Comparison of ENCODE assay signal across 22 mouse cellular contexts in genomic region chr2:72751441-72751840, GRCm38 (mm10).
DNase-seq lines count a peak whose midpoint lies in the region; ATAC-seq and TF ChIP-seq lines count a peak whose summit lies in the region.
"Had no signal": no experiment of that assay in that cellular context is flagged by ENCODE, and none has a peak within 500 bp of the region (broad histone marks: within the 10 kb centered on the region; RNA-seq: fewer than 3 reads in every experiment).

No protein-coding gene starts in this region.

- H3K27me3 ChIP-seq in liver, embryonic 11.5 days (replicated peaks; ENCODE audit: control insufficient read depth, insufficient read depth, low read length) = no peaks in the 10 kb centered on the region
- no peaks in the 10 kb centered on the region for H3K27me3 ChIP-seq in liver, embryonic 12.5 days (replicated peaks)
- H3K27me3 ChIP-seq in heart, embryonic 12.5 days (replicated peaks) = no peaks in the 10 kb centered on the region
- no peaks in the 10 kb centered on the region for H3K27me3 ChIP-seq in liver, embryonic 15.5 days
- H3K27me3 ChIP-seq in midbrain, postnatal 0 days (ENCODE audit: insufficient read depth, low read length) = no peaks in the 10 kb centered on the region
- H3K27me3 ChIP-seq: embryonic facial prominence, embryonic 13.5 days; limb, embryonic 13.5 days; midbrain, embryonic 13.5 days had no signal

- 45% methylated on average over 1 of the region's 1 CpGs for WGBS in liver, embryonic 11.5 days
- WGBS in liver, embryonic 12.5 days (ENCODE audit: insufficient replicate concordance) = 19% methylated on average over 1 of the region's 1 CpGs
- 21% methylated on average over 1 of the region's 1 CpGs for WGBS in heart, embryonic 12.5 days
- WGBS in liver, embryonic 15.5 days (ENCODE audit: insufficient replicate concordance) = 11% methylated on average over 1 of the region's 1 CpGs
- 78% methylated on average over 1 of the region's 1 CpGs for WGBS in midbrain, postnatal 0 days

- no peak for TF ChIP-seq CTCF in midbrain, postnatal 0 days (IDR thresholded peaks at IDR 0.05)

- H3K4me1 ChIP-seq in liver, embryonic 11.5 days (replicated peaks; ENCODE audit: control insufficient read depth, insufficient read depth, low read length) = 0 out of 2 replicates have a peak, but pooled peaks cover 2% of the 10 kb centered on the region
- peaks cover 25% of the 10 kb centered on the region for H3K4me1 ChIP-seq in liver, embryonic 12.5 days
- H3K4me1 ChIP-seq in heart, embryonic 12.5 days (replicated peaks) = peaks cover 22% of the 10 kb centered on the region
- 0 out of 2 replicates have a peak, but pooled peaks cover 7% of the 10 kb centered on the region for H3K4me1 ChIP-seq in liver, embryonic 15.5 days (replicated peaks)
- no peaks in the 10 kb centered on the region for H3K4me1 ChIP-seq in midbrain, postnatal 0 days (ENCODE audit: insufficient read depth, low read length)
- H3K4me1 ChIP-seq: hindbrain, embryonic 10.5 days; midbrain, embryonic 13.5 days had no signal

- no peak overlapping the region for H3K4me3 ChIP-seq in liver, embryonic 11.5 days (ENCODE audit: low read depth, low read length)
- H3K4me3 ChIP-seq in liver, embryonic 12.5 days = no peak overlapping the region
- no peak overlapping the region for H3K4me3 ChIP-seq in heart, embryonic 12.5 days
- H3K4me3 ChIP-seq in liver, embryonic 15.5 days (replicated peaks) = no peak overlapping the region
- no peak overlapping the region for H3K4me3 ChIP-seq in midbrain, postnatal 0 days (ENCODE audit: low read depth, low read length)
- H3K4me3 ChIP-seq: embryonic facial prominence, embryonic 13.5 days; hindbrain, embryonic 10.5 days; layer of hippocampus, adult 2 months; limb, embryonic 13.5 days; midbrain, embryonic 13.5 days; myocyte had no signal

- DNase-seq in heart, adult 11 months = peak; percentile 90
- no peak for DNase-seq in heart, postnatal 4 days
- peak; percentile 9 for DNase-seq in liver, embryonic 11.5 days (ENCODE audit: low spot score)
- no peak for DNase-seq in midbrain, postnatal 0 days (ENCODE audit: low spot score)
- DNase-seq: cerebellum, postnatal 14 days; gastrocnemius, postnatal 14 days; kidney, adult 18-20 months; kidney, postnatal 14 days; layer of hippocampus, postnatal 36 days; lung, embryonic 14.5 days; spleen, adult 18-20 months; thymus, postnatal 36 days had no signal

- no peak overlapping the region for H3K27ac ChIP-seq in liver, embryonic 11.5 days (ENCODE audit: low read depth, low read length)
- H3K27ac ChIP-seq in liver, embryonic 12.5 days = no peak overlapping the region
- H3K27ac ChIP-seq in heart, embryonic 12.5 days (ENCODE audit: poor library complexity, severe bottlenecking) = peak overlapping the region; percentile 55
- no peak overlapping the region for H3K27ac ChIP-seq in liver, embryonic 15.5 days (replicated peaks)
- H3K27ac ChIP-seq in midbrain, postnatal 0 days (ENCODE audit: low read depth, low read length) = no peak overlapping the region
- H3K27ac ChIP-seq: hindbrain, embryonic 10.5 days; hindbrain, postnatal 0 days; layer of hippocampus, adult 2 months; limb, embryonic 13.5 days; midbrain, embryonic 13.5 days had no signal

- H3K9me3 ChIP-seq in liver, embryonic 11.5 days (ENCODE audit: control insufficient read depth, low read length) = 0 out of 2 replicates have a peak, but pooled peaks cover 3% of the 10 kb centered on the region
- no peaks in the 10 kb centered on the region for H3K9me3 ChIP-seq in liver, embryonic 12.5 days (replicated peaks)
- peaks cover 4% of the 10 kb centered on the region; the same call in 1 of the 2 replicates for H3K9me3 ChIP-seq in heart, embryonic 12.5 days (replicated peaks)
- no peaks in the 10 kb centered on the region for H3K9me3 ChIP-seq in liver, embryonic 15.5 days (replicated peaks)
- no peaks in the 10 kb centered on the region for H3K9me3 ChIP-seq in midbrain, postnatal 0 days (ENCODE audit: low read length)
- H3K9me3 ChIP-seq: embryonic facial prominence, embryonic 13.5 days; hindbrain, embryonic 10.5 days; limb, embryonic 13.5 days; midbrain, embryonic 13.5 days had no signal

- no peak overlapping the region for H3K9ac ChIP-seq in liver, embryonic 11.5 days (ENCODE audit: low read depth, low read length)
- no peak overlapping the region for H3K9ac ChIP-seq in liver, embryonic 12.5 days
- no peak overlapping the region for H3K9ac ChIP-seq in heart, embryonic 12.5 days
- no peak overlapping the region for H3K9ac ChIP-seq in liver, embryonic 15.5 days
- no peak overlapping the region for H3K9ac ChIP-seq in midbrain, postnatal 0 days (replicated peaks; ENCODE audit: low read length, poor library complexity, severe bottlenecking)
- H3K9ac ChIP-seq: embryonic facial prominence, embryonic 13.5 days; limb, embryonic 13.5 days; lung, embryonic 14.5 days; midbrain, embryonic 13.5 days had no signal

- H3K36me3 ChIP-seq in liver, embryonic 11.5 days (ENCODE audit: control insufficient read depth, insufficient read depth, low read length) = no peaks in the 10 kb centered on the region
- no peaks in the 10 kb centered on the region for H3K36me3 ChIP-seq in liver, embryonic 12.5 days
- no peaks in the 10 kb centered on the region for H3K36me3 ChIP-seq in heart, embryonic 12.5 days
- no peaks in the 10 kb centered on the region for H3K36me3 ChIP-seq in liver, embryonic 15.5 days (replicated peaks)
- H3K36me3 ChIP-seq in midbrain, postnatal 0 days (ENCODE audit: insufficient read depth, low read length) = no peaks in the 10 kb centered on the region
- H3K36me3 ChIP-seq: embryonic facial prominence, embryonic 13.5 days; hindbrain, embryonic 10.5 days; limb, embryonic 13.5 days; midbrain, embryonic 13.5 days had no signal

- no peak overlapping the region for H3K4me2 ChIP-seq in liver, embryonic 11.5 days
- no peak overlapping the region for H3K4me2 ChIP-seq in liver, embryonic 12.5 days
- H3K4me2 ChIP-seq in heart, embryonic 12.5 days = no peak overlapping the region
- H3K4me2 ChIP-seq in liver, embryonic 15.5 days = no peak overlapping the region
- H3K4me2 ChIP-seq in midbrain, postnatal 0 days (ENCODE audit: low read depth, low read length, poor library complexity, severe bottlenecking) = no peak overlapping the region
- H3K4me2 ChIP-seq: embryonic facial prominence, embryonic 13.5 days; limb, embryonic 13.5 days; lung, embryonic 14.5 days; midbrain, embryonic 13.5 days had no signal

- ATAC-seq in liver, embryonic 11.5 days (replicated peaks; ENCODE audit: low FRiP score) = no peak
- no peak for ATAC-seq in liver, embryonic 12.5 days
- no peak for ATAC-seq in heart, embryonic 12.5 days (ENCODE audit: insufficient number of reproducible peaks, low FRiP score)
- ATAC-seq in liver, embryonic 15.5 days (ENCODE audit: insufficient read depth) = 0 out of 2 replicates have a peak, but pooled peaks have one; percentile 22
- no peak for ATAC-seq in midbrain, postnatal 0 days (ENCODE audit: low FRiP score)
- ATAC-seq: hindbrain, postnatal 0 days; midbrain, embryonic 13.5 days had no signal

Comparison
In these comparisons a context has a peak if more than half of its experiments do, and no peak if none do; other contexts are left out.
1. DNase-seq: peak in heart, adult 11 months (single experiment) and liver, embryonic 11.5 days (single experiment); none in heart, postnatal 4 days (single experiment) and midbrain, postnatal 0 days (single experiment).